Mouse (Mus musculus) adrenal gland, postnatal 36 days (tissue): ENCODE data around the gene Gon7. TPM values are rescaled to one million over a fixed set of nuclear protein-coding genes. Genes with fewer than 3 reads are reported as not detected.

Experiments used
- DNase-seq, 2 experiments: peaks; one replicate each; pipeline ENCODE4 v3.0.0; 2021; ENCODE audit warnings: mixed read lengths in 1 of 2
- total RNA-seq, 2 experiments: library from RNA; stranded (reverse); gene quantifications; 2 replicates each; pipeline ENCODE4 v1.2.3; 2021

Gon7 gene
- total RNA-seq, 2 experiments from 2014 or later = 15.5 to 15.8 TPM

DNA sequence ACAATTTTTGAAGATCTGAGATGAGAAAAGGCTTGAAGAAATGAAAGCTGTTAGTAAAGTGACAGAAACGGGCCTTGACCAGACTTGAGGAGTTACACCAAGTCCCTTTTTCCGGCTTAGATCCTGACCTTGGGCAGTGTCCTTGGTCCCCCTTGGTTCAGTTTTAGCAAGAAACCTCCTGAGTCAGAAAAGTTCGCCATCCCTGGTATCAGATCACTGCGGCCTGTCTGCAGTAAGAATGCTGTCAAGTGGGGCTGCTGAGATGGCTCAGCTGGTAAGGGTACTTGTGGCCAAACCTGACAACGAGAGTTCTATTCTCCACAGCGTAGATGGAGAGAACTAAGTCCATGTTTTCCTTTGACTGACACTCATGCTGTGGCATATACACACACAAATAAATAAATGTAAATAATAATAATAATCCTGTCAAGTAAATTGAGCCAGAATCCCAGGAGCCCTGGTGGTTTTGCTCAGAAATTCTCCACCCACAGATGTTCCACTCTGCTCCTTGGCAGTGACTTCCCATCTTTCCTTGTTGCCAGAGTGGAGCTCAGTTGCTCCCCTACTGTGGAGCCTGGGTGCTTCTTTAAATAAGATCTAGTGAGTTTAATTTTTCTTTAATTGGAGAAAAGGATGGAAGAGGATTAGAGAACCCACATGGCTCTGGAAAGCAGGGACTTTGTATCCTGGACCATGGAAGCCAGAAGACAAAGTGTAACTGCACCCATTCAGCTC, 51.5 kb downstream of the Gon7 start:
- no peak for DNase-seq

DNA sequence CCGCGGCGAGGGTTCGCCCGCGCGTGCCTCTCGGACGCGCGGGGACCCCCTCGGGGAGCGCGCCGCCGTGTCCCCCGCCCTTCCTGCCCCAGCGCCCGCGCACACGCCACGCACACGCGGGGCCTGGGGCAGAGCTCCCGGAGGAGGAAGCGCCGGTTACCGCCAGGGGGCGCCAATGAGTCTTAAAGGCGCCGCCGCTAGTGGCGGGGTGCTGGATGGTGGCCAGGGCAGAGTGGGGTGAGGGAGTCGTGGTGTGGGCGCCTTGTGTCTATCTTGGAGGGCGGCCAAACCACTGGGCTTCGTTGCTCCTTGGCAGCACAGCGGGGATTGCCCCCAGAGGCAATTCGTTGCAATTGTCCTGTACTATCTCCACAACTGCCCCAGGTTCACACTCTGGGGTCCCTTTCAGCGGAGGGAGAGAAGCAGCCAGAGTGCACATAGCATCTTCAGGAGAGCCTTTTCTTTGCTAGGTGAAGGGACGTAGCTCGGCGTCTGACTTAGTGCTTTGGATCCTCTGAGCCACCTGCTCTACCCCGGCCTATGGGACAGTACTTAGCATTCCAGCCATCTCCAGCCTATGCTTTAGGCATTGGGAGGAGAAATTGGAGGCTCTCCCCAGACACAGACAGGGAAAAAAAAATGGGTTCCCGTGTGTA, 52.3 kb downstream of the Gon7 start:
- peak; percentile 89 to 94 for DNase-seq

GRCm38 (mm10) chr12:102704457-102705198, 53.0 kb downstream of the Gon7 start, which contains the start of gene Itpk1:
Gene Itpk1, minus strand, starts transcription at chr12:102704930.
- DNase-seq = peak; percentile 70 to 84

DNA sequence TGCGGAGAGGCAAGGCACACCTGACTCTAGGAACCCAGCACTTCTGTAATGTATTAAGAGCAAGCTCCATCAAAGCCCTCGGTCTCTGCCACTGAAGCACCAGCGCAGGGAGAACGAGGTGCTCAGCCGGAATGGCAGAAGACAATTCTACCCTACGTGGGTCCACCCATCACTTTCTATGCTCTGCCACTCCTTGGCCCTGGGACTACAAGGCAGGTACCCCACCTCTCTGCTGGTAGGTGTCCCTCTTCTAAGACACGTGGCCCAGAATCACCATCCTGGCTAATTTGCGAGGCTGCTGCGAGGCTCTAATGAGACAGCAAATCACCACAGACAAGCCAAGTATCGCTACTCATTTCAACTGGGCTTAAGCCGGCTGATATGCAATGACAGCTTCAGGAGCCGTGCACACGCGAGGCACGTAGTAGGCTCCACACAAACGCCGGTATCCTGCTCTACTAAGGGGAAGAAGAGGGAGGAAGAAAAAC, 53.6 kb downstream of the Gon7 start:
- DNase-seq = no peak

DNA sequence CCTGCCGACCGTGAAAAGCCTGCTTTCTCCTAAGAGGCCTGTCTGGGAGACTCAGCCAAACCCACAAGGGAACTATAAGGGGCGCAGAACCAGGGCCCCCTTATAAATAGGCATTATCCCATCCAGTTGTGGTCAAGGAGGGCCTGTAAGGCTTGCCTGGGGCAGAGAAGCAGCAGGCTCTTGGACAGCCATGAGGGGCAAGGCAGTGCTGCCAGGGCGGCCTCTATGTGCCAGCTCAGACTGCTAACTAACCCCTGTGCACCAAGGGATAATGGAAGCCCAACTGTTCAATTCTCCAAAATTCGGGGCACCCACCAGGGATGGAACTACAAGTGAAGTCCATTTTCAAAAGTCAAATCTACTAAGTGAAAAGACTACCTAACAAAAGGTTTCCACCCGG, 54.2 kb downstream of the Gon7 start:
- DNase-seq = no peak

Other genes starting within 250 kb of the Gon7 start
- 1,000 to 10,000 TPM; 1,253 to 1,514 TPM for gene Chga, start 202.8 kb downstream of the Gon7 start, total RNA-seq
- gene Itpk1, start 52.9 kb downstream of the Gon7 start, total RNA-seq = 100 to 1,000 TPM in 1 of 2 experiments, 10 to 100 TPM in 1; 45.7 to 114 TPM
- 10 to 100 TPM in 1 of 2 experiments, 1 to 10 TPM in 1; 7.7 to 15.3 TPM for gene Moap1, start 14.1 kb downstream of the Gon7 start, total RNA-seq
- gene Tmem251, start 14.0 kb downstream of the Gon7 start, total RNA-seq = 10 to 100 TPM in 1 of 2 experiments, 1 to 10 TPM in 1; 7.0 to 10.8 TPM
- gene Gm28051, start within 50 bp of the Gon7 start, total RNA-seq = not detected
- gene Ubr7, start 164 bp upstream of the Gon7 start, total RNA-seq = 10 to 100 TPM; 34.7 to 35.7 TPM
- gene Gm20604, start 869 bp upstream of the Gon7 start, total RNA-seq = 1 to 10 TPM; 6.6 to 8.2 TPM
- gene Btbd7, start 120.7 kb upstream of the Gon7 start, total RNA-seq = 10 to 100 TPM; 45.8 to 55.9 TPM
- not detected for gene Cox8c, start 141.5 kb upstream of the Gon7 start, total RNA-seq
- gene Unc79, start 191.1 kb upstream of the Gon7 start, total RNA-seq = 1 to 10 TPM; 6.2 TPM